Mouse (Mus musculus): Measurements from ENCODE around the gene Zbtb48. TPM values are rescaled to one million over a fixed set of nuclear protein-coding genes. Genes with fewer than 3 reads are reported as not detected.

Gene Zbtb48
- polyA plus RNA-seq, 1 experiment from 2014 or later = 23.7 TPM

- H3K9ac ChIP-seq = peak within 1 kb of the TSS; percentile 65
- peak within 1 kb of the TSS; percentile 71 for H3K4me3 ChIP-seq (replicated peaks)
- WGBS = under 1% methylated on average over 44 of the region's 45 CpGs
- peaks cover 40% of the 10 kb centered on the region for H3K4me1 ChIP-seq
- peak; percentile 88 for ATAC-seq (ENCODE audit: low FRiP score)
- no peaks in the 10 kb centered on the region for H3K9me3 ChIP-seq
- peak within 1 kb of the TSS; percentile 71 for H3K27ac ChIP-seq
- H3K36me3 ChIP-seq (replicated peaks) = 0 out of 2 replicates have a peak, but pooled peaks cover 2% of the 10 kb centered on the region
- peak within 1 kb of the TSS; percentile 100 for H3K4me2 ChIP-seq
- peaks cover 51% of the 10 kb centered on the region for H3K27me3 ChIP-seq
Observed at GRCm38 (mm10) chr4:152008622-152009075, 18.8 kb downstream of the Zbtb48 start, which contains the start of gene Klhl21. Gene Klhl21 (plus strand): TSS chr4:152008803.

- no peaks in the 10 kb centered on the region for H3K9me3 ChIP-seq
- WGBS = 2% methylated on average over 14 of the region's 14 CpGs
- H3K27me3 ChIP-seq = peaks cover 51% of the 10 kb centered on the region
- peak overlapping the region; percentile 71 for H3K4me3 ChIP-seq (replicated peaks)
- no peak overlapping the region for H3K9ac ChIP-seq
- ATAC-seq (ENCODE audit: low FRiP score) = no peak
- peaks cover 40% of the 10 kb centered on the region for H3K4me1 ChIP-seq
- peak overlapping the region; percentile 100 for H3K4me2 ChIP-seq
- H3K36me3 ChIP-seq (replicated peaks) = 0 out of 2 replicates have a peak, but pooled peaks cover 2% of the 10 kb centered on the region
- no peak overlapping the region for H3K27ac ChIP-seq
Observed at GRCm38 (mm10) chr4:152008148-152008500, 19.3 kb downstream of the Zbtb48 start.

GRCm38 (mm10) chr4:152007481-152008147 lies 19.9 kb downstream of the Zbtb48 start:
- H3K9ac ChIP-seq = no peak overlapping the region
- H3K4me2 ChIP-seq = peak overlapping the region; percentile 100
- peaks cover 51% of the 10 kb centered on the region for H3K27me3 ChIP-seq
- H3K36me3 ChIP-seq (replicated peaks) = 0 out of 2 replicates have a peak, but pooled peaks cover 2% of the 10 kb centered on the region
- no peak for ATAC-seq (ENCODE audit: low FRiP score)
- H3K9me3 ChIP-seq = no peaks in the 10 kb centered on the region
- peak overlapping the region; percentile 71 for H3K4me3 ChIP-seq (replicated peaks)
- peaks cover 40% of the 10 kb centered on the region for H3K4me1 ChIP-seq
- H3K27ac ChIP-seq = no peak overlapping the region
- WGBS = 6% methylated on average over 8 of the region's 8 CpGs

- H3K27me3 ChIP-seq = peaks cover 51% of the 10 kb centered on the region
- peaks cover 40% of the 10 kb centered on the region for H3K4me1 ChIP-seq
Observed at GRCm38 (mm10) chr4:152006812-152007211, 20.7 kb downstream of the Zbtb48 start.

GRCm38 (mm10) chr4:152006137-152006536 lies 21.3 kb downstream of the Zbtb48 start:
- H3K4me3 ChIP-seq (replicated peaks) = no peak overlapping the region
- no peak overlapping the region for H3K4me2 ChIP-seq
- no peak overlapping the region for H3K27ac ChIP-seq
- H3K4me1 ChIP-seq = peaks cover 36% of the 10 kb centered on the region
- H3K9me3 ChIP-seq = no peaks in the 10 kb centered on the region
- peaks cover 47% of the 10 kb centered on the region for H3K27me3 ChIP-seq
- no peak for ATAC-seq (ENCODE audit: low FRiP score)
- WGBS = 78% methylated on average over 6 of the region's 6 CpGs
- no peaks in the 10 kb centered on the region for H3K36me3 ChIP-seq (replicated peaks)
- no peak overlapping the region for H3K9ac ChIP-seq

More at GRCm38 (mm10) chr4:152006812-152007211, 20.7 kb downstream of the Zbtb48 start:
- no peak overlapping the region for H3K9ac ChIP-seq
- no peaks in the 10 kb centered on the region for H3K9me3 ChIP-seq
- H3K4me3 ChIP-seq (replicated peaks) = no peak overlapping the region
- H3K36me3 ChIP-seq (replicated peaks) = no peaks in the 10 kb centered on the region
- no peak overlapping the region for H3K4me2 ChIP-seq
- H3K27ac ChIP-seq = no peak overlapping the region
- WGBS = 23% methylated on average over 3 of the region's 3 CpGs
- ATAC-seq (ENCODE audit: low FRiP score) = no peak

- WGBS = 98% methylated on average over 3 of the region's 3 CpGs
- no peak overlapping the region for H3K27ac ChIP-seq
- peaks cover 4% of the 10 kb centered on the region for H3K4me1 ChIP-seq
Observed at GRCm38 (mm10) chr4:152002063-152002462, 25.4 kb downstream of the Zbtb48 start.

GRCm38 (mm10) chr4:152001335-152001734 lies 26.1 kb downstream of the Zbtb48 start:
- peaks cover 5% of the 10 kb centered on the region for H3K4me1 ChIP-seq
- no peaks in the 10 kb centered on the region for H3K9me3 ChIP-seq
- H3K9ac ChIP-seq = no peak overlapping the region
- H3K4me3 ChIP-seq (replicated peaks) = no peak overlapping the region
- H3K27ac ChIP-seq = no peak overlapping the region
- peaks cover 2% of the 10 kb centered on the region; the same call in 1 of the 2 replicates for H3K27me3 ChIP-seq
- H3K4me2 ChIP-seq = no peak overlapping the region
- no peaks in the 10 kb centered on the region for H3K36me3 ChIP-seq (replicated peaks)
- 73% methylated on average over 4 of the region's 4 CpGs for WGBS
- no peak for ATAC-seq (ENCODE audit: low FRiP score)

More at GRCm38 (mm10) chr4:152002063-152002462, 25.4 kb downstream of the Zbtb48 start:
- H3K4me3 ChIP-seq (replicated peaks) = no peak overlapping the region
- no peaks in the 10 kb centered on the region for H3K9me3 ChIP-seq
- no peaks in the 10 kb centered on the region for H3K36me3 ChIP-seq (replicated peaks)
- H3K27me3 ChIP-seq = peaks cover 10% of the 10 kb centered on the region
- ATAC-seq (ENCODE audit: low FRiP score) = no peak
- H3K4me2 ChIP-seq = no peak overlapping the region
- no peak overlapping the region for H3K9ac ChIP-seq

GRCm38 (mm10) chr4:152000906-152001305 lies 26.6 kb downstream of the Zbtb48 start:
- Histone ChIP-seq H3K4me1 (peaks cover 5% of the 10 kb centered on the region), H3K27me3 (no peaks in the 10 kb centered on the region), H3K27ac (no peak overlapping the region), H3K4me2 (no peak overlapping the region), H3K9me3 (no peaks in the 10 kb centered on the region), H3K36me3 (replicated peaks) (no peaks in the 10 kb centered on the region), H3K9ac (no peak overlapping the region), H3K4me3 (replicated peaks) (no peak overlapping the region)
- 64% methylated on average over 4 of the region's 4 CpGs for WGBS
- ATAC-seq (ENCODE audit: low FRiP score) = no peak

- Histone ChIP-seq H3K9ac (no peak overlapping the region), H3K27ac (no peak overlapping the region), H3K4me2 (no peak overlapping the region), H3K36me3 (replicated peaks) (no peaks in the 10 kb centered on the region), H3K4me1 (peaks cover 7% of the 10 kb centered on the region), H3K4me3 (replicated peaks) (no peak overlapping the region), H3K9me3 (no peaks in the 10 kb centered on the region), H3K27me3 (no peaks in the 10 kb centered on the region)
- ATAC-seq (ENCODE audit: low FRiP score) = no peak
- 69% methylated on average over 3 of the region's 3 CpGs for WGBS
Observed at GRCm38 (mm10) chr4:151999481-151999880, 28.0 kb downstream of the Zbtb48 start.

- H3K4me2 ChIP-seq = peak overlapping the region; percentile 80; the same call in 1 of the 2 replicates
- H3K27me3 ChIP-seq = 0 out of 2 replicates have a peak, but pooled peaks cover 4% of the 10 kb centered on the region
- H3K4me3 ChIP-seq (replicated peaks) = peak overlapping the region; percentile 98; the same call in 1 of the 2 replicates
- H3K36me3 ChIP-seq (replicated peaks) = peaks cover 2% of the 10 kb centered on the region; the same call in 1 of the 2 replicates
- no peak for ATAC-seq (ENCODE audit: low FRiP score)
- no peak overlapping the region for H3K9ac ChIP-seq
- WGBS = 71% methylated on average over 3 of the region's 3 CpGs
- H3K4me1 ChIP-seq = peaks cover 21% of the 10 kb centered on the region
- no peaks in the 10 kb centered on the region for H3K9me3 ChIP-seq
- no peak overlapping the region for H3K27ac ChIP-seq
Observed at GRCm38 (mm10) chr4:151997701-151998100, 29.8 kb downstream of the Zbtb48 start.

- Histone ChIP-seq H3K27ac (peak overlapping the region; percentile 85), H3K9ac (peak overlapping the region; percentile 77), H3K4me3 (replicated peaks) (peak overlapping the region; percentile 98), H3K36me3 (replicated peaks) (peaks cover 10% of the 10 kb centered on the region), H3K27me3 (0 out of 2 replicates have a peak, but pooled peaks cover 4% of the 10 kb centered on the region), H3K4me2 (peak overlapping the region; percentile 80), H3K9me3 (no peaks in the 10 kb centered on the region), H3K4me1 (peaks cover 21% of the 10 kb centered on the region)
- WGBS = 6% methylated on average over 13 of the region's 13 CpGs
- ATAC-seq (ENCODE audit: low FRiP score) = no peak
Observed at GRCm38 (mm10) chr4:151996951-151997222, 30.6 kb downstream of the Zbtb48 start.

GRCm38 (mm10) chr4:151996173-151996950 lies 31.1 kb downstream of the Zbtb48 start, which contains the start of gene Phf13:
Gene Phf13 (minus strand): TSS chr4:151996258.
- H3K9me3 ChIP-seq = no peaks in the 10 kb centered on the region
- WGBS = under 1% methylated on average over 84 of the region's 94 CpGs
- ATAC-seq (ENCODE audit: low FRiP score) = peak; percentile 97
- H3K27me3 ChIP-seq = 0 out of 2 replicates have a peak, but pooled peaks cover 4% of the 10 kb centered on the region
- peak within 1 kb of the TSS; percentile 87 for H3K9ac ChIP-seq
- H3K27ac ChIP-seq = peak within 1 kb of the TSS; percentile 85
- peak within 1 kb of the TSS; percentile 98 for H3K4me3 ChIP-seq (replicated peaks)
- H3K4me2 ChIP-seq = peak within 1 kb of the TSS; percentile 80
- H3K4me1 ChIP-seq = peaks cover 21% of the 10 kb centered on the region
- peaks cover 15% of the 10 kb centered on the region for H3K36me3 ChIP-seq (replicated peaks)

Measured in forebrain, embryonic 12.5 days (tissue).